Mouse (Mus musculus): Measurements from ENCODE around the gene Mafg. TPM values are rescaled to one million over a fixed set of nuclear protein-coding genes. Genes with fewer than 3 reads are reported as not detected.
A peak's percentile ranks its signal among the peaks of the same experiment; 100 is the strongest.

Gene Mafg
- polyA plus RNA-seq, 1 experiment from 2014 or later, result 28.2 TPM

GRCm38 (mm10) chr11:120577211-120578023, 56.0 kb downstream of the Mafg start:
- Histone ChIP-seq H3K27ac (no peak overlapping the region), H3K36me3 (peaks cover 40% of the 10 kb centered on the region), H3K4me3 (no peak overlapping the region), H3K4me1 (peaks cover 42% of the 10 kb centered on the region), H3K27me3 (ENCODE audit: insufficient read depth, poor library complexity, severe bottlenecking) (no peaks in the 10 kb centered on the region), H3K9me3 (no peaks in the 10 kb centered on the region)
- peak; percentile 71 for DNase-seq (ENCODE audit: low spot score)
- WGBS, result 88% methylated on average over 7 of the region's 7 CpGs

- Histone ChIP-seq H3K9me3 (no peaks in the 10 kb centered on the region), H3K27ac (no peak overlapping the region), H3K27me3 (ENCODE audit: insufficient read depth, poor library complexity, severe bottlenecking) (no peaks in the 10 kb centered on the region), H3K4me1 (peaks cover 39% of the 10 kb centered on the region), H3K36me3 (peaks cover 40% of the 10 kb centered on the region), H3K4me3 (no peak overlapping the region)
- WGBS, result 68% methylated on average over 3 of the region's 3 CpGs
- DNase-seq (ENCODE audit: low spot score), result peak; percentile 74
Measured at GRCm38 (mm10) chr11:120576365-120576981, 56.9 kb downstream of the Mafg start.

- no peaks in the 10 kb centered on the region for H3K27me3 ChIP-seq (ENCODE audit: insufficient read depth, poor library complexity, severe bottlenecking)
- H3K4me1 ChIP-seq, result peaks cover 44% of the 10 kb centered on the region
- DNase-seq (ENCODE audit: low spot score), result no peak
- no peaks in the 10 kb centered on the region for H3K9me3 ChIP-seq
- H3K36me3 ChIP-seq, result peaks cover 46% of the 10 kb centered on the region
- H3K27ac ChIP-seq, result no peak overlapping the region
- H3K4me3 ChIP-seq, result no peak overlapping the region
Measured at GRCm38 (mm10) chr11:120575940-120576339, 57.5 kb downstream of the Mafg start.

Small RNA genes within 50 kb of the gene (microRNA-seq; reads per million reads assigned to microRNA genes)
- 1.3 reads per million for gene Mir6936

Other genes starting within 250 kb of the Mafg start
- 43.0 and 49.6 TPM in 2 replicates for gene Nploc4, start 195.9 kb downstream of the Mafg start, polyA plus RNA-seq (2016; fragmentation: Nextera tagmentation; extraction: Ambion mirVana)
- gene Tspan10, start 191.0 kb downstream of the Mafg start, polyA plus RNA-seq (2016; fragmentation: Nextera tagmentation; extraction: Ambion mirVana), result not detected in 2 replicates
- gene Pde6g, start 180.1 kb downstream of the Mafg start, polyA plus RNA-seq (2016; fragmentation: Nextera tagmentation; extraction: Ambion mirVana), result 0.44 TPM in 1 of 2 replicates, not detected in the other
- 16.7 and 17.6 TPM in 2 replicates for gene Oxld1, start 175.5 kb downstream of the Mafg start, polyA plus RNA-seq (2016; fragmentation: Nextera tagmentation; extraction: Ambion mirVana)
- gene Ccdc137, start 175.5 kb downstream of the Mafg start, polyA plus RNA-seq (2016; fragmentation: Nextera tagmentation; extraction: Ambion mirVana), result 27.0 and 36.1 TPM in 2 replicates
- 46.0 and 52.2 TPM in 2 replicates for gene Arl16, start 166.0 kb downstream of the Mafg start, polyA plus RNA-seq (2016; fragmentation: Nextera tagmentation; extraction: Ambion mirVana)
- 259 and 270 TPM in 2 replicates for gene Mrpl12, start 149.0 kb downstream of the Mafg start, polyA plus RNA-seq (2016; fragmentation: Nextera tagmentation; extraction: Ambion mirVana)
- 55.6 and 56.6 TPM in 2 replicates for gene Slc25a10, start 141.8 kb downstream of the Mafg start, polyA plus RNA-seq (2016; fragmentation: Nextera tagmentation; extraction: Ambion mirVana)
- 0.26 and 2.2 TPM in 2 replicates for gene Gcgr, start 102.9 kb downstream of the Mafg start, polyA plus RNA-seq (2016; fragmentation: Nextera tagmentation; extraction: Ambion mirVana)
- gene Mcrip1, start 83.9 kb downstream of the Mafg start, polyA plus RNA-seq (2016; fragmentation: Nextera tagmentation; extraction: Ambion mirVana), result 153 and 186 TPM in 2 replicates
- gene Ppp1r27, start 82.5 kb downstream of the Mafg start, polyA plus RNA-seq (2016; fragmentation: Nextera tagmentation; extraction: Ambion mirVana), result not detected in 2 replicates
- 550 and 670 TPM in 2 replicates for gene P4hb, start 60.3 kb downstream of the Mafg start, polyA plus RNA-seq (2016; fragmentation: Nextera tagmentation; extraction: Ambion mirVana)
- gene Arhgdia, start 52.0 kb downstream of the Mafg start, polyA plus RNA-seq (2016; fragmentation: Nextera tagmentation; extraction: Ambion mirVana), result 587 and 673 TPM in 2 replicates
- gene Alyref, start 35.2 kb downstream of the Mafg start, polyA plus RNA-seq (2016; fragmentation: Nextera tagmentation; extraction: Ambion mirVana), result 365 and 444 TPM in 2 replicates
- gene Anapc11, start 35.2 kb downstream of the Mafg start, polyA plus RNA-seq (2016; fragmentation: Nextera tagmentation; extraction: Ambion mirVana), result 186 and 201 TPM in 2 replicates
- 4.8 and 7.0 TPM in 2 replicates for gene Npb, start 25.1 kb downstream of the Mafg start, polyA plus RNA-seq (2016; fragmentation: Nextera tagmentation; extraction: Ambion mirVana)
- gene Pcyt2, start 15.7 kb downstream of the Mafg start, polyA plus RNA-seq (2016; fragmentation: Nextera tagmentation; extraction: Ambion mirVana), result 119 and 130 TPM in 2 replicates
- 25.6 and 29.5 TPM in 2 replicates for gene Sirt7, start 8.4 kb downstream of the Mafg start, polyA plus RNA-seq (2016; fragmentation: Nextera tagmentation; extraction: Ambion mirVana)
- 28.5 and 29.9 TPM in 2 replicates for gene Pycr1, start 10.2 kb upstream of the Mafg start, polyA plus RNA-seq (2016; fragmentation: Nextera tagmentation; extraction: Ambion mirVana)
- gene Myadml2, start 14.6 kb upstream of the Mafg start, polyA plus RNA-seq (2016; fragmentation: Nextera tagmentation; extraction: Ambion mirVana), result 6.7 and 9.3 TPM in 2 replicates
- 1.6 and 5.8 TPM in 2 replicates for gene Notum, start 27.6 kb upstream of the Mafg start, polyA plus RNA-seq (2016; fragmentation: Nextera tagmentation; extraction: Ambion mirVana)
- 127 and 134 TPM in 2 replicates for gene Aspscr1, start 39.4 kb upstream of the Mafg start, polyA plus RNA-seq (2016; fragmentation: Nextera tagmentation; extraction: Ambion mirVana)
- 124 and 136 TPM in 2 replicates for gene Cenpx, start 80.1 kb upstream of the Mafg start, polyA plus RNA-seq (2016; fragmentation: Nextera tagmentation; extraction: Ambion mirVana)
- gene Lrrc45, start 80.3 kb upstream of the Mafg start, polyA plus RNA-seq (2016; fragmentation: Nextera tagmentation; extraction: Ambion mirVana), result 31.7 and 43.6 TPM in 2 replicates
- gene Rac3, start 87.9 kb upstream of the Mafg start, polyA plus RNA-seq (2016; fragmentation: Nextera tagmentation; extraction: Ambion mirVana), result 6.9 and 13.8 TPM in 2 replicates
- gene Dcxr, start 93.7 kb upstream of the Mafg start, polyA plus RNA-seq (2016; fragmentation: Nextera tagmentation; extraction: Ambion mirVana), result 8.8 and 10.6 TPM in 2 replicates
- gene Cbr2, start 98.5 kb upstream of the Mafg start, polyA plus RNA-seq (2016; fragmentation: Nextera tagmentation; extraction: Ambion mirVana), result 1.1 and 1.3 TPM in 2 replicates
- 6.4 and 7.7 TPM in 2 replicates for gene Hmga1b, start 129.2 kb upstream of the Mafg start, polyA plus RNA-seq (2016; fragmentation: Nextera tagmentation; extraction: Ambion mirVana)
- 28.4 and 30.4 TPM in 2 replicates for gene Rfng, start 150.6 kb upstream of the Mafg start, polyA plus RNA-seq (2016; fragmentation: Nextera tagmentation; extraction: Ambion mirVana)
- gene Gps1, start 150.7 kb upstream of the Mafg start, polyA plus RNA-seq (2016; fragmentation: Nextera tagmentation; extraction: Ambion mirVana), result 184 and 208 TPM in 2 replicates
- 70.5 and 88.8 TPM in 2 replicates for gene Dus1l, start 162.8 kb upstream of the Mafg start, polyA plus RNA-seq (2016; fragmentation: Nextera tagmentation; extraction: Ambion mirVana)
- 55.2 and 74.9 TPM in 2 replicates for gene Fasn, start 190.9 kb upstream of the Mafg start, polyA plus RNA-seq (2016; fragmentation: Nextera tagmentation; extraction: Ambion mirVana)

Measured in heart, embryonic 10.5 days (tissue).